Mouse (Mus musculus): Measurements from ENCODE around the gene Baiap2l2.

The Baiap2l2 gene

GRCm38 (mm10) chr15:79298553-79298952, 13.2 kb upstream of the Baiap2l2 start:
- DNase-seq: no peak

DNA sequence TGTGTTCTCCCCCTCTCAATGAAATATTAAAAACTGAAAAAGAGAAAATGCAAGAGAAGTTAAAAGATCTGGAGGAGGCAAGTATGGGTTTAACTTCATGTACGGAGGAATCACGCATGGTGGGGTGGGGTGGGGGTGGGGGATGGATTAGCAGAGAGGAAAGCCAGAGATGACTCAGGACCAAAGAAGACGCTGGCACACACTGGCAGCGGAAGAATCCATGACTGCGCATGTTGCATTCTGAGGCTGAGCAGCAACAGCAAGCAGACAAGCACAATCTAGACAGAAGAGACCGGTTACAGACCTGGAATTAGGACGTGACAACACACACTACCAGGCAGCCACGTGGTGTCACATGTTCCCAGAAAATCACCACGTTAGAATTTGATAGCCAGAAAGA, 7.4 kb upstream of the Baiap2l2 start:
- DNase-seq: no peak

DNA sequence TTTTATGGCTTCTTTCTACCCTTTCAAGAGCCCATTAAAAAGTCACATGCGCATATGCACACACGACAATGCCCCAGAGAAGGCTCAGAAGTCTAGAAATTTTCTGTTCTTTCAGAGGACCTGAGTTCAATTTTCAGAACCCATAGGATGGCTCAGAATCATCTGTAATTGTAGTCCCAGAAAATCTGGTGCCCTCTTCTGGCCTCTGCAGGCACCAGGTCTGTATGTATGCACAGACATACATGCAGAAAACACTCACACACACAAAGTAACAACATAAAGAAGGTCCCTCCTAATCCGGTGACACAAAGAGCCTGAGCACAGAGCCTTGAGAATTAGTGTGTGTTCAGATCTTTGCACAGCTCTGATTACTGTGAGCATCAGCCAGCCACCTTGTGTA, 5.0 kb upstream of the Baiap2l2 start:
- no peak for DNase-seq

- DNase-seq: no peak
These were observed 4.1 kb upstream of the Baiap2l2 start for GRCm38 (mm10) chr15:79289441-79289840.

DNA sequence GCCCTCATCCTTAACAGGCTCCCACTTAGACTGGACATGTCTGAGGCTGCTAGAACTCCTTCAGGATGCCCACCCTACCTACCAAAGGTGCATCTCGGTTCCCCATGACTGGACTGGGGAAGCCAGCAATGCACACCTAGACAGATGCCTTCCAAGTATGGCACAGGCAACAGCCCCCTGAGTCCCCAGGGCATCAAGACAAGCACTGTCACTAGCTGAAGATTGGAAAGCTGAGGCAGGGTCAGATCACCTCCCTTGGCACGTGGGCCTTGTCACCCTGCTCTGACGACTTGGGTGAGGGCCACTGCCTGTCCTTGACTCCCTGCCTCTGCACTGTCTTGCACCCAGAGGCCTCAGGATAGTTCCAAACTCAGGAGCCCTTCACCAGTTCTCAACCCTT, 3.0 kb upstream of the Baiap2l2 start:
- no peak for DNase-seq

DNA sequence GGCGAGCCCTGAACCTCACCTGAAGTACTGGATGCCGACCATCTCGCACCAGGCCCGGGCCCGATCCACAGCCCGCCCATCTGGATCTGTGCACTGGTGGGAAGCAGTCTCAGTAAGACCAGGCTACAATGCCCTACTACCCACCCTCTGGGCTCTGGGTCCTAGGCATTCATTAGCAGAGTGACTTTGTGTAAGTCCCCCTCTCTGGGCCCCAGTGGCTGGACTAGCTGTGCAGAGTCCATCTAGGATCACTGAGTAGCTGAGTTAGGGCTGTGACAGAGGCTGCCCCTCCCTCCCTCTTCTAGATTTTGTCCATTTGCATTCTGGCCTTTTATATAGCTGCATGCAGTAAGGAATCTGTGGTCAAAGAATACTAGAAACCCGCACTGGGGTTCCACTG, 1.8 kb upstream of the Baiap2l2 start:
- DNase-seq: no peak

GRCm38 (mm10) chr15:79286141-79286540, 804 bp upstream of the Baiap2l2 start:
- DNase-seq: no peak

- no peak for DNase-seq
These were observed 2.0 kb downstream of the Baiap2l2 start for GRCm38 (mm10) chr15:79283371-79283770.

DNA sequence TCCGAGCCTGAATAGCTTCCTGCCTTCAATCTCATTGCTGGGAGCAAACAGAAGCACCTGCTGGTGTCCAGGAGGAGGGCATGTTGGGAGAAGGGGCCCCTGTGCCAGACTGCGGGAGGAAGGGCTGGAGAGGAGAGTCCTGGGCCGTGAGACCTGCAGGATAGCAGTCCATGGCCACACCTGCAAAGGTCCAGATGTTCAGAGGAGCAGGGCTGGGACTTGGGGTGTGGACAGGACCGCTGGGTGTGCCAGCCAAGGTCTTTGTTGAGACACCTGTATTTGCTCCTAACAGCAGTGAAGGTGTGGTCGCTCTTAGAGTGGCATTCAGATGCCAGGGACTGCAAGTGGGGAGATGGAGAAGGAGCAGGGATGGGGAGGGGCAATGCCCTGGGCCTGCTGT, 2.9 kb downstream of the Baiap2l2 start:
- DNase-seq: no peak

DNA sequence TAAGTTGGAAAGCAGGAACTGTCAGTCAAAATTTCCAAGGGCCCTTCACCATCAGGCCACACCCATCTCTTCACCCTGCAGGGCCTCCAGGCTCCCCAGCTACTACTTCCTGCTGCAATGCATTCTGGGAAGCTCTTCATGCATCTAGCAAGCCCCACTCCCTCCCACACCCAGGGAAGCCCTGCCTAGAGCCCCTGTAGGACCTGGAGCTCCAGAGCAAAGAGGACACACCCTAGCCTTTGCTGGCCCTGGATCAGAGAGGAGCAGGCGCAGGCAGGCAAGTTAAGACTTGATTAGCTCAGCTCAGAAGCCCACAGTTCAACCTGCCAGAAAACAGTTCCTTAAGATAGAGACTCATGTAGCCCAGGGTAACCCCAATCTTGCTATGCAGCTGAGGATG, 3.9 kb downstream of the Baiap2l2 start:
- DNase-seq: no peak

- DNase-seq: no peak
These were observed 4.5 kb downstream of the Baiap2l2 start for GRCm38 (mm10) chr15:79280850-79281249.

DNA sequence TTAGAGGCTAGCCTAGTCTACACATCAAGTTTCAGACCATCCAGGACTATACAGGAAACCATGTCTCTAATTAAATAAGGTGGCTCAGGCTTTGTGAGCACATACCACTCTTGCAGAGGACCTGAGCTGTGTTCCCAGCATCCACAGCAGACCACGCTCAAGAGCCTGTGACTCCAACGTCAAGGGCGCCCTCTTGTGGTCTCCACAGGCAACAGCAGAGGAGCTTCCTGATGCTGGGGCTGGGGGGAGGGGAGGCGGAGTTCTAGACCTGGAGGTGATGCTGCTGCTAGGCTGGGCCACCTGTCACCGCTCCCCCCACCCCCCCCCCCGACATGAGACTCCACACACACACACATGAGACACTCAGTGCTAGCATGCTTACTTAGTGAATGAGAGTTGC, 5.1 kb downstream of the Baiap2l2 start:
- no peak for DNase-seq

DNA sequence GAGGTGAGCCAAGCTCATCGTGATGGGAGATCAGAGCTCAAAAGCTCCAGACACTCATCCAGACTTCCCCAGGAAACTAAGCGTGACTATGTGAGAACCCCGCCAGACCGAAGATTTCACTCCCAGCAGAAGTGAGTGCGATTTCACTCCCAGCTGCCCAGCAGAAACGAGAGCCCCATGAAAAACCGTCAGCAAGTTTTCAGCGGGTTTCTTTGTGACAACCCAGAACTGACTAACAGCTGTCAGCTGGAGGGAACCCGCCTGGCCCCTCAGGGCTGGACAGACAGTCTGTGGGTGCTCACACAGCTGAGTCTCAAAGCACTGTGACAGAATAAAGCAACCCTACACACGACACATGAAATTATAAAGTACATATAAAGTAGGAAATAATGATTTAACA, 7.6 kb downstream of the Baiap2l2 start:
- DNase-seq: no peak

GRCm38 (mm10) chr15:79273020-79273419, 12.3 kb downstream of the Baiap2l2 start:
- no peak for DNase-seq

DNA sequence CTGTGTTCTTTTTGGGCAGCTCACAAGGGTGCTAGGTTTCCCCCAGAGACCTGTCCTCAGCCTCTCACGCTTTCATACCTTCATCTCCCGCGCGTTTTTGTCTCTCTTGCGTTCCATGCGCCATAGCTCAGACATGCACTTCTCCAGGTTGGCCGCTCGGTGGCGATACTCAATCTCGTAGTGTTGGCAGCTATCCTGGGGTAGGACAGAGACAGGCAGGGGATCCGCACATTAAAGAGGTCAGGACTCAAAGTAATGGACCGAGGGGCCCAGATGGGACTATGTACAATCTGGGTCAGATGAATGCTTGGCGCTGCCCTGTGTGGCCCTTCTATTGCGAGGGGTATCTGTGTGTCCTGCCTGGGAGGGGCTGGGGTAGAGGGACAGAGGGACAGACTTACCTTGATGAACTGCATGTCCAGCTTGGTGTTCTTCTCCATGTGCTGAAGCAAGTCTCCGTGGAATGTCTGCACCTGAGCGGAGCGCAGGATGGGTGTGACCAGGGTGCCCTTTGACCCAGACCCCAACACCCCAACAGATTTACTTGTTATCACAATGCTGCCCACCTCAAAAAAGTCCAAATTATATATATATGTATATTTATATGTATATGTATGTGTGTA, 14.1 kb downstream of the Baiap2l2 start:
- peak; percentile 22 to 38 for DNase-seq

GRCm38 (mm10) chr15:79270317-79271123, 14.8 kb downstream of the Baiap2l2 start:
- DNase-seq: peak; percentile 37 to 44

DNA sequence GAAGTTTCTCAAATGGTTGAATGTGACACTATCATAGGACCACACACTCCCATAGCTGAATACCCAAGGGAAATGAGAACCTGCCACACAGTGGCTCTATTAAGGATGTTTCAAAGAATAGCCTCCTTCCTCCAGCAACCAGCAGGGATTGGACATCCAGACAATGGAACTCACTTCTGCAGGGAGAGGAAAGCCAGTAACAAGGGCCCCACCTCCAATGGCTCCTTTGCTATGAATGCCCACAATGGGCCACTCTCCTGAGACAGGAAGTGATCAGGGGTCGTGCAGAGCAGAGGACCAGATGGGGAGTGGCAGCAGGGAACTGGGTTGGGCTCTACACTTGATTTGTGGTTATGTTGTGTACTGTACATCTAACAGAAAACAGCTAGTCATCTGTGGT, 16.8 kb downstream of the Baiap2l2 start:
- no peak for DNase-seq

GRCm38 (mm10) chr15:79265384-79265783, 20.0 kb downstream of the Baiap2l2 start:
- DNase-seq: no peak

DNA sequence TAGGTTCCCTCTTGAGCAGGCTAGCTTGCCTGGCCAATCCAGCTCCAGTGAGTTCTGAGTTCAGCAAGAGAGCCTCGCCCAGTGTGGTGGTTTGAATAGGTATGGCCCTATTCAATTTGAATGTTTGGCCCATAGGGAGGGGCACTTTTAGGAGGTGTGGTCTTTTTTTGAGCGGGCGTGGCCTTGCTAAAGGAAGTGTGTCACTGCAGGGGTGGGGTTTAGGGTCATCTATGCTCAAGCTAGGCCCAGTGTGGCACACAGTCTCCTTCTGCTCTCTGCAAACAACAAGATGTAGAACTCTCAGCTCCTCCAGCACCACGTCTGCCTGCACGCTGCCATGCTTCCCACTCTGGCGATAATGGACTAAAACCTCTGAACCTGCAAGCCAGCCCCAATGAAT, 21.6 kb downstream of the Baiap2l2 start:
- no peak for DNase-seq

GRCm38 (mm10) chr15:79262786-79263309, 22.5 kb downstream of the Baiap2l2 start:
- no peak for DNase-seq

DNA sequence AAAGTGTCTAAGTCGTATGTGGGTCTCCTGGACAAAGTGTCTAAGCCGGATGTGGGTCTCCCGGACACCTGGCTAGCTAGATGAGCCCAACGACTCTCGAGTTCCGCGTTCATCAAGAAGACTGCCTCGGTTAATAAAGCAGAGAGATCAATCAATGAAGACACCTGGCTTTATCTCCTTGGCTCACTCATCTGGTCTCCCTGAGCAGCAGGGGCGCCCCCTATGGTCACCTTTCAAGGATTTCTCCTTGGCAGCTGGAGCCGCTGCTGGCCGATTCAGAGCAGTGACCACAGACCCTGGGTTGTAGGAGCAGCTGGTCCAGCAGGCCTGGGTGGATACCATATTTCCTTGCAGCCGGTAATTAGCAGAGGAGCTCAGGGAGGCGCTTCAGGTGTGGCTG, 23.0 kb downstream of the Baiap2l2 start:
- DNase-seq: no peak

- no peak for DNase-seq
These were observed 23.6 kb downstream of the Baiap2l2 start for GRCm38 (mm10) chr15:79261757-79262156.

GRCm38 (mm10) chr15:79261095-79261725, 24.1 kb downstream of the Baiap2l2 start:
- DNase-seq: no peak

DNA sequence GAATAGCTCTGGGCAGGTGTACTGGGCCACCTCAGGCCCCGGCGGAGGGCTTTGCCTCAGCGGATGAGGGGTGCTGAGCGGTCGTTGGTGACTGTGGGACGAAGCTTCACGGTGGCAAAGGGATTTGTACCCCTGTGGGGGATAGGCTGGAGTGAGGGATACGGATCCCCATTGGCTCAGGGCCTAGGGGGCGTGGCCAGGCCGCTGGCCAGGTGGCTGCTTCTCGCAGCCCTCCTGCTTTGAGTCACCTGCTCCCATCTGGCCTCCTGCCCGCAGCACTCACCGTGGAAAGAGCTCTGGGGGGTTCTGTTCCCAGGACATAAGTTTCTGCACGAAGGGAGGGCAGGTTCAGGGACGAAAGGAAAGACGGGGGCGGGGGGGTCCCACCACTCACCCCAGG, 26.8 kb downstream of the Baiap2l2 start:
- DNase-seq: no peak
